Mouse (Mus musculus): Measurements from ENCODE around the gene Hist1h4j.
A peak's percentile ranks its signal among the peaks of the same experiment; 100 is the strongest.
"Not testable (repeated sequence)": the region's sequence is repeated elsewhere in the genome, so short reads cannot be mapped to it uniquely, and the experiment has no call there.

The Hist1h4j gene

GRCm38 (mm10) chr13:21734906-21735767, at the start of gene Hist1h4j:
Gene Hist1h4j, plus strand, starts transcription at chr13:21735064.
- peak; percentile 82 for DNase-seq

- no peak for DNase-seq
Measured at GRCm38 (mm10) chr13:21697811-21698210, 37.1 kb upstream of the Hist1h4j start, which contains the start of gene Olfr1359. Gene Olfr1359, plus strand, starts transcription at chr13:21698111.

- no peak for DNase-seq
Measured at GRCm38 (mm10) chr13:21706669-21707068, 28.2 kb upstream of the Hist1h4j start.

DNA sequence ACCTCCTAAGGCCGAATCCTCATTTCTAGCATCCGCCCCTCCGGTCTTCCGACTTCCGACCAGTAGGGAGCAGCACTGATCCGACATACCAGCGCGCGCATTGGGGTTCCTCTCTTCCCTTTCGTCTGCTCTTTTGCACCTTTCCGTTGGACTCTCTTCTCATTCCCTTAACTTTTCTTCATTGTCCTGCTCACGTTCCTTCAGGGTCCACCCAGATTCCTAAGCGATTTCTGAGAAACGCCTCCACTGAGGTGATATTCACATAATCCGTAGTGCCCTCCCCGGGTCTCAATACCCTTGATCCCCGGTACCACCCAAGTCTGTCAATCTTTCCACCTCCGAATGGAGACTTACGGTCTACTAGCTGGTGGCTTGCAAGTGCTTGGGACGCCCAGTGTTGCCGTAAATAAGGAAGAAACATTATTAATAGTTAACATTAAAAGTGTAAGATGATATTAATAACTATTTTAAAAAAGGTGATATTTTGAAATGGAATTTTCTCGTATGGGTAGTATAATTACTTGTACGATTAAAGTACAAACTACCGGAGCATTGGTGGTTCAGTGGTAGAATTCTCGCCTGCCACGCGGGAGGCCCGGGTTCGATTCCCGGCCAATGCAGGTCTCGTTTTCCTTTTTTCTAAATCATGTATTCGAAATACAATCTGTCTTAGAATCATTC, 24.7 kb upstream of the Hist1h4j start:
- peak; percentile 85 for DNase-seq

GRCm38 (mm10) chr13:21710821-21711525, 23.9 kb upstream of the Hist1h4j start:
- peak; percentile 67 for DNase-seq

GRCm38 (mm10) chr13:21711698-21712097, 23.2 kb upstream of the Hist1h4j start:
- no peak for DNase-seq

DNA sequence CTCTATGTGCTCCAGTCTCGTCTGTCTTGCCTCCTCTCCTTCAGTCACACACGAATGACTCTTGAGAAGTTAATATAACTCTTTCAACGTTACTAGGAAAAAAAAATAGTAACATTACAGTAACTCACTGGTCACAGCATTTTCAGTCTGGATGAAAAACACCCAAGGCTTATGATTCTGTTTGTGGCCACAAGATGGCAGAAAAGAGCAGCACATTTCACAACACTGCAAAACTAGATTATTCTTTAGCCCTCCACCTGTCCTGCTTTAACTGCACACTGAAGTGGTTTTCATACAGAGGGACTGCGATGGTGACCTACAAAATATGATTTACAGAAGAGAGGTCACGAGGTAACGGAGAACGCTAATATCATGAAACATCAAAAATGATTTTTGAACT, 20.1 kb upstream of the Hist1h4j start:
- peak; percentile 40 for DNase-seq

DNA sequence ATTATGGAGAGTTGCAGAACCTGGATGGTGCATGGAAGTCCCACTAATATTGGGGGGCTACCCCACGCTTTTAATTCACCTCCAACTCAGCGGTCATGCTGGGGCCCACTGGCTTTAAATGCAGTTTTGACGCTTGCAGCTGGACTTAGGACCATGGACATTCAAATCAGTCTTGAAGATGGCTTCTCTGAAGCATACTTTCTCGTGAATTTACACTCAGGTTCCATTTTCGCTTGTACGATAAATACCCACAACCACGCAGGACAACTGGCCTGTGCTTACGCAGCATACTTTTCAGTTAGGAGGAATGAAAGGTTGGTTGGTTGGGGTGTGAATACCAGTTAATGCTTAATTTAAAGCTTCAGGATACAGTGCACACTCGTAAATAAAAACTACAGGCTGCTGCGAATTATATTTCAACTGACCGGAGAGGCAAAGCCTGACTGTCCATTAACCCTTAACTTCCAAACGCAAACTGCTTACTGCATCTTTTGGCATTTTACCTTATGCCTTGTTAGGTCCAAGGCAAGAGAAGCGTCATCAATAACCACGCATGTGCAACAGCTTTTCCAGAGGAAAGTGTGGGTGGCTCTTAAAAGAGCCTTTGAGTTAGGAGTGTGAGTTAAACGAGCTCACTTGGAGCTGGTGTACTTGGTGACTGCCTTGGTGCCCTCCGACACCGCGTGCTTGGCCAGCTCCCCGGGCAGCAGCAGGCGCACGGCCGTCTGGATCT, 19.6 kb upstream of the Hist1h4j start:
- peak; percentile 8 for DNase-seq

- peak; percentile 93 for DNase-seq
Measured at GRCm38 (mm10) chr13:21715864-21716539, 18.9 kb upstream of the Hist1h4j start, which contains the start of the genes Hist1h2bl and Hist1h2ai. Gene Hist1h2bl, minus strand, starts transcription at chr13:21716143. Gene Hist1h2ai, plus strand, starts transcription at chr13:21716422.

- peak; percentile 24 for DNase-seq
Measured at GRCm38 (mm10) chr13:21716540-21717391, 18.1 kb upstream of the Hist1h4j start.

GRCm38 (mm10) chr13:21717397-21718357, 17.2 kb upstream of the Hist1h4j start, which contains the start of gene Hist1h3h:
Gene Hist1h3h, plus strand, starts transcription at chr13:21717659.
- DNase-seq: peak; percentile 87

DNA sequence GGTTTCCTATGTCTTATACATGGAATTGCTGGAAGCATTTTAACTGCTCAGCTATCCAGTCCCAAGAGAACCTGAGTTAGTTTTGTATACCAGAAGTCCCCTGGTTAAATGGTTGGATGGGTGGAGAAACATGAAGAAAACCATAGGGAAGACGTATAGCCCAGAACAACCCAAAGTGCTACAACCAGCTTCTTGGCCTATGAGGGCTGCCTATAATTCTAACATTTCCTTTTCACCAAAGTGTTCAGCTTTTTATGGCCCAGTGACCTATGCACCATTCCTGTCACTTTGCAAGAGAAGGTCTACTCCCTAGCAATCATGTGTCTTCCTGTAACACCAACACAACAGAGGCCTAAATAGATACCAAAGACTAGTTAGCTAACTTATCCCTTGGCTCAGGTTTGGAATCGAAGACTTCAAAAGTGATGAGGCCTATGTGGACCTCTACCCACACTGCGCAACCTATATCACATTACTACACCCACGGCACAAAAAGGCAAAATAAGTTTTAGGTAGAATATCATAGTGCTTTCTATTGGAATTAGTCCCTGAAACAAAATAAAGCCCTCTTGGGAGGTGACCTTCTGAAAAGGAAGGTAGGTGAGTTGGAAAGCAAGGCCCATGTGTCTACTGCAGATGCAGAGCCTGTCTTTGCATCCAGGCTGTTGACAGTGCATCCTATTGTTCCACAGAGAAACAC, 16.3 kb upstream of the Hist1h4j start:
- DNase-seq: no peak

GRCm38 (mm10) chr13:21721107-21721756, 13.6 kb upstream of the Hist1h4j start:
- DNase-seq: not testable (repeated sequence)

GRCm38 (mm10) chr13:21721757-21722372, 13.0 kb upstream of the Hist1h4j start, which contains the start of gene Hist1h2bm:
Gene Hist1h2bm, plus strand, starts transcription at chr13:21722044.
- peak; percentile 75 for DNase-seq

- no peak for DNase-seq
Measured at GRCm38 (mm10) chr13:21722373-21722925, 12.4 kb upstream of the Hist1h4j start.

- no peak for DNase-seq
Measured at GRCm38 (mm10) chr13:21722993-21723836, 11.6 kb upstream of the Hist1h4j start.

Data from layer of hippocampus, adult 9-11 months (tissue).